Mouse (Mus musculus) myocyte (in vitro differentiated cells): ENCODE results near the gene Tmem167.
A peak's percentile ranks its signal among the peaks of the same experiment; 100 is the strongest.

ENCODE experiments used
- E2F4 ChIP-seq: IDR thresholded peaks from one replicate; pipeline ENCODE4 v1.6.1; 2011; ENCODE audit warnings: mild to moderate bottlenecking, control low read depth, moderate library complexity; ENCODE audit not compliant: insufficient read depth
- MAX ChIP-seq: IDR thresholded peaks from one replicate; pipeline ENCODE4 v1.6.1; 2011; ENCODE audit warnings: low read depth, mild to moderate bottlenecking, control low read depth
- MYOD1 ChIP-seq, 3 experiments: IDR thresholded peaks; one replicate each; pipeline ENCODE4 v1.6.1; 2011; ENCODE audit warnings: control low read depth in 2 of 3, low read depth in 2 of 3, mild to moderate bottlenecking in 2 of 3, moderate library complexity in 1 of 3; ENCODE audit not compliant: insufficient read length in 2 of 3, control insufficient read depth in 1 of 3
- POLR2A ChIP-seq: IDR thresholded peaks from one replicate; pipeline ENCODE4 v1.6.1; 2011; ENCODE audit warnings: low read depth, mild to moderate bottlenecking, control low read depth, moderate library complexity; ENCODE audit not compliant: insufficient read length
- TCF3 ChIP-seq: IDR thresholded peaks from one replicate; pipeline ENCODE4 v1.6.1; 2011; ENCODE audit warnings: low read depth, control low read depth; ENCODE audit not compliant: insufficient read length
- USF1 ChIP-seq: IDR thresholded peaks from one replicate; pipeline ENCODE4 v1.6.1; 2011; ENCODE audit warnings: low read depth, mild to moderate bottlenecking, control low read depth, moderate library complexity

DNA sequence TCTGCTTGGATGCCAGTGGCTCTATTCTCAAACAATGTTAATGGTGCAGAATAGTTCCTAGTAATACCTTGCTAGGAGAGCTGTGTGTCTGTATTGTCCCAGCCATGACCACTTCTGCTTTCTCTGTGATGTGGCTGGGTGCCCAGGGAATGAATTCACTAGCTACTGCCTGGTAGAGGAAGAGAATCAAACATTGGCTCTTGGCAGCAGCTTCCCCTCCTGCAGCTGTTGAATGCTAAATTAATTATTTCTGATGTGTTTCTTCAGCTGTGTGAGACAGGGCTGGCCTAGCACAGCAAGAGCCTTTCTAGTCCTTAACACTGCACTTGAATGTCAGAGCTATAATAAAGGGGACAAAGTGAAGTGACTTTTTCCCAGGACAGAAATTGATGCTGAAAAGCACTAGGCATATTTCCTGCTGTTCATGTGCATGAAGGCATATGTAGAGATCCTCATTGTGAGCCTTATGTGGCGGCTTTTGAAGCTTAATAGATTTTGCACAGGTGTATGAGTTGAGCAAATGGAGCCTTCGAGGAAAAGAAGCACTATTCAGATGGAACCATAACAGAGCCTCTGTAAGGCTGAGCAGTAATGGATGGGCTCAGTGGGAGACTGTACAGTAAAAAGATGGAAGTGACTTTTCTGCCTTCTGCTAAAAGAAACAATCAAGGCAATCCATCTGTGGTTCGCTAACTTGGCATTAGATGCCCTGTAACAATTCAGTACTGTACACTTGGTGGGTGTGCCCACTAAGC, 47.4 kb downstream of the Tmem167 start:
- TF ChIP-seq E2F4 (no peak), MAX (no peak), MYOD1 (IDR thresholded peaks at IDR 0.05; ENCODE audit: control insufficient read depth in 1 of 3, insufficient read length in 2 of 3, low read depth in 2 of 3) (peak; percentile 40 to 78 (median 62)), POLR2A (no peak), USF1 (no peak), TCF3 (no peak)
